Mouse (Mus musculus) lung, postnatal 0 days (tissue): ENCODE measurements around the gene Pigx. TPM values are rescaled to one million over a fixed set of nuclear protein-coding genes. Genes with fewer than 3 reads are reported as not detected.
A peak's percentile ranks its signal among the peaks of the same experiment; 100 is the strongest.

Source experiments
- ATAC-seq: fragments of 200-750 bp; cut with Nextera tagmentation; 2 replicates; pipeline ENCODE4 v1.8.0; 2017; ENCODE audit warnings: moderate library complexity
- DNase-seq: peaks from one replicate; pipeline ENCODE4 v3.0.0-alpha.2; 2016; ENCODE audit warnings: low spot score
- H3K27ac ChIP-seq: fragments of 300-500 bp; sonication (generic); 2 replicates; pipeline ENCODE4 v1.5.1; 2014; ENCODE audit warnings: antibody characterized with exemption, mild to moderate bottlenecking, low read length, mixed read lengths
- H3K27me3 ChIP-seq: fragments of 300-500 bp; sonication (generic); replicated peaks from 2 replicates; pipeline ENCODE4 v1.6.1; 2014; ENCODE audit warnings: low read length, mixed read lengths; ENCODE audit not compliant: insufficient read depth
- H3K36me3 ChIP-seq: fragments of 300-500 bp; sonication (generic); 2 replicates; pipeline ENCODE4 v1.6.1; 2014; ENCODE audit warnings: low read length, mixed read lengths; ENCODE audit not compliant: insufficient read depth
- H3K4me1 ChIP-seq: fragments of 300-500 bp; sonication (generic); 2 replicates; pipeline ENCODE4 v1.6.1; 2014; ENCODE audit warnings: antibody characterized with exemption, low read depth, low read length, mixed read lengths; ENCODE audit not compliant: insufficient read depth
- H3K4me2 ChIP-seq: fragments of 300-500 bp; sonication (generic); replicated peaks from 2 replicates; pipeline ENCODE4 v1.6.1; 2014; ENCODE audit warnings: low read depth, mild to moderate bottlenecking, low read length, moderate library complexity, mixed read lengths
- H3K4me3 ChIP-seq: fragments of 300-500 bp; sonication (generic); 2 replicates; pipeline ENCODE4 v1.5.1; 2014; ENCODE audit warnings: low read depth, low read length
- H3K9ac ChIP-seq: fragments of 300-500 bp; sonication (generic); replicated peaks from 2 replicates; pipeline ENCODE4 v1.6.1; 2014; ENCODE audit warnings: low read depth, mild to moderate bottlenecking
- H3K9me3 ChIP-seq: fragments of 300-500 bp; sonication (generic); 2 replicates; pipeline ENCODE4 v1.6.1; 2016; ENCODE audit warnings: low read length, mixed read lengths
- CTCF ChIP-seq: IDR thresholded peaks from 2 replicates; pipeline ENCODE4 v1.5.1; 2016; ENCODE audit warnings: antibody characterized with exemption, mild to moderate bottlenecking
- EP300 ChIP-seq: IDR thresholded peaks from 2 replicates; pipeline ENCODE4 v1.6.1; 2016; ENCODE audit warnings: antibody characterized with exemption, mild to moderate bottlenecking, control low read depth
- WGBS: fragments of 180-500 bp; shearing (Covaris S2); extraction: QIAGEN DNeasy Blood & Tissue Kit; methylation state at CpG from one replicate; pipeline ENCODE4 v1.1.7; 2014; 5-methylcytosine and 5-hydroxymethylcytosine counted together
- polyA plus RNA-seq: library from polyadenylated mRNA; unstranded; fragments of >200 nt; fragmentation: Nextera tagmentation; extraction: Ambion mirVana; gene quantifications from 2 replicates; pipeline ENCODE4 v1.2.1, GENCODE M21; 2015

The Pigx gene
- polyA plus RNA-seq, 1 experiment from 2014 or later = 61.4 TPM

- Histone ChIP-seq H3K4me1 (peaks cover 11% of the 10 kb centered on the region; the same call in 1 of the 2 replicates), H3K4me3 (no peak overlapping the region), H3K9ac (no peak overlapping the region), H3K36me3 (no peaks in the 10 kb centered on the region), H3K27ac (0 out of 2 replicates have a peak overlapping the region, but pooled peaks have one; percentile 51), H3K4me2 (peak overlapping the region; percentile 43), H3K9me3 (no peaks in the 10 kb centered on the region), H3K27me3 (no peaks in the 10 kb centered on the region)
- ATAC-seq = peak; percentile 86
- peak; percentile 76 for DNase-seq
- peak; percentile 35; the same call in 1 of the 2 replicates for TF ChIP-seq EP300
- TF ChIP-seq CTCF = no peak
- WGBS = 39% methylated on average over 23 of the region's 23 CpGs
Observed at GRCm38 (mm10) chr16:32113541-32114218, 14.1 kb upstream of the Pigx start.

GRCm38 (mm10) chr16:32110951-32111699 is 11.6 kb upstream of the Pigx start:
- TF ChIP-seq CTCF = peak; percentile 34
- no peak for TF ChIP-seq EP300
- no peaks in the 10 kb centered on the region for H3K9me3 ChIP-seq
- H3K9ac ChIP-seq = no peak overlapping the region
- H3K4me2 ChIP-seq = no peak overlapping the region
- no peak overlapping the region for H3K4me3 ChIP-seq
- WGBS = 64% methylated on average over 15 of the region's 15 CpGs
- DNase-seq = peak; percentile 44
- no peaks in the 10 kb centered on the region for H3K27me3 ChIP-seq
- peaks cover 11% of the 10 kb centered on the region; the same call in 1 of the 2 replicates for H3K4me1 ChIP-seq
- ATAC-seq = no peak
- H3K27ac ChIP-seq = no peak overlapping the region
- no peaks in the 10 kb centered on the region for H3K36me3 ChIP-seq

DNA sequence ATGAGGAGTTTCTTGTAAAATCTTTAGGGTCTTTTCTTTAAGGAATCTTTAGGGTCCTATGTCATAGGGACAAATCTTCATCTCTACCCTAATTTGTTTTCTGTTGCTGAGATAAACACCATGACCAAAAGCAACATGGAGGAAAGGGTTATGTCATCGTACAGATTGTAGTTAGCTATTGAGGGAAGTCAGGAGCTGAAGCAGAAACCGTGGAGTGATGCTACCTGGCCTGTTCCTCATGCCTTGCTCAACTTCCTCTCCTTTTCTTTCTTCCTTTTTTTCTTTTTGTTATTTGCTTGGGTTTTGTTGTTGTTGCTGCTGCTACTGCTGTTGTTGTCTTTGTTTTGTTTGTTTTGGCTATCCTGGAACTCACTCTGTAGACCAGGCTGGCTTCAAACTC is 9.0 kb upstream of the Pigx start:
- ATAC-seq = no peak
- H3K9me3 ChIP-seq = no peaks in the 10 kb centered on the region
- TF ChIP-seq CTCF (no peak), EP300 (no peak)
- H3K27ac ChIP-seq = no peak overlapping the region
- no peaks in the 10 kb centered on the region for H3K4me1 ChIP-seq
- H3K4me2 ChIP-seq = no peak overlapping the region
- no peaks in the 10 kb centered on the region for H3K27me3 ChIP-seq
- WGBS = 87% methylated on average over 2 of the region's 2 CpGs
- H3K9ac ChIP-seq = no peak overlapping the region
- H3K4me3 ChIP-seq = no peak overlapping the region
- DNase-seq = no peak
- H3K36me3 ChIP-seq = peaks cover 5% of the 10 kb centered on the region; the same call in 1 of the 2 replicates

DNA sequence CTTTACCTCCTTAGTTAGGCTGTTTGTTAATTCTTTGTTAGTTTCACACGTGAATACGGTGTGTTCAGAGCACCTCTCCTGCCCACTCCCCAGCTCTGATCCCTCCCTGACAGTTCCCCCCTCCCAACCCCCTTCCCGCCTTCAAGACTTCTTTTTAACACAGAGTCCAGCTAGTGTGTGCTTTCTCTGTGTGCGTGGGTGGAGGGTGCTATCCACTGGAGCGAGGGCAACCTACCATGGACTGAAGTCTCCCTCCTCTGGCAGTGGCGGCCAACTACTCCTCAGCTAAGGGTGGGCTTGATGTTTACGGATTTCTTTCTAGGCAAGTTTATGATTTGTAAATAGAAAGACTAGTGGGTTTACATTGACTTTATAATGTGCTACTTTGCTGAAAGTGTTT is 8.6 kb upstream of the Pigx start:
- Histone ChIP-seq H3K9me3 (no peaks in the 10 kb centered on the region), H3K27me3 (no peaks in the 10 kb centered on the region), H3K4me1 (no peaks in the 10 kb centered on the region), H3K4me3 (no peak overlapping the region), H3K27ac (no peak overlapping the region), H3K9ac (no peak overlapping the region), H3K4me2 (no peak overlapping the region), H3K36me3 (peaks cover 7% of the 10 kb centered on the region; the same call in 1 of the 2 replicates)
- no peak for TF ChIP-seq EP300
- TF ChIP-seq CTCF = peak; percentile 16; the same call in 1 of the 2 replicates
- DNase-seq = no peak
- WGBS = 68% methylated on average over 7 of the region's 7 CpGs
- no peak for ATAC-seq

GRCm38 (mm10) chr16:32107342-32108045 is 8.0 kb upstream of the Pigx start:
- Histone ChIP-seq H3K27ac (no peak overlapping the region), H3K9ac (no peak overlapping the region), H3K27me3 (no peaks in the 10 kb centered on the region), H3K9me3 (no peaks in the 10 kb centered on the region), H3K4me3 (no peak overlapping the region), H3K4me2 (no peak overlapping the region), H3K4me1 (no peaks in the 10 kb centered on the region), H3K36me3 (peaks cover 7% of the 10 kb centered on the region; the same call in 1 of the 2 replicates)
- DNase-seq (no peak), ATAC-seq (no peak)
- WGBS = 84% methylated on average over 12 of the region's 12 CpGs
- no peak for TF ChIP-seq CTCF
- no peak for TF ChIP-seq EP300

DNA sequence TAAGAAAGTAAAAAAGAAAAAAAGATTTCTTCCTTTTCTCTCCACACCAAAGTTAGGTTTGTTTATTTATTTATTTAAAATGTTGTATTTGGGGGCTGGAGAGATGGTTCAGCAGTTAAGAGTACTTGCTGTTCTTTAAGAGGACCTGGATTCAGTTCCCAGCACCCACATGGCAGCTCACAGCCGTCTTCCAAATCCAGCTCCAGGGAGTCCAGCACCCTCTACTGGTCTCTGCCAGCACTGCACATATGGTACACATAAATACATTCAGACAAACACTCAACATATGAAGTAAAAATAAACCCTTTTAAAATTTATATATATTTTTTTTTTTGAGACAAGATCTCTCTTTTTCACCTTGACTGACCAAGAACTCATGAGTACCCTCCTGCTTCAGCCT is 6.2 kb upstream of the Pigx start:
- ATAC-seq = no peak
- WGBS = 85% methylated on average over 1 of the region's 1 CpGs

More for the DNA sequence above, 6.2 kb upstream of the Pigx start:
- Histone ChIP-seq H3K4me3 (no peak overlapping the region), H3K9ac (no peak overlapping the region), H3K4me1 (no peaks in the 10 kb centered on the region), H3K36me3 (peaks cover 7% of the 10 kb centered on the region; the same call in 1 of the 2 replicates), H3K27ac (no peak overlapping the region), H3K9me3 (no peaks in the 10 kb centered on the region), H3K27me3 (no peaks in the 10 kb centered on the region), H3K4me2 (no peak overlapping the region)
- peak; percentile 32 for TF ChIP-seq CTCF
- no peak for TF ChIP-seq EP300
- DNase-seq = no peak
